Mouse (Mus musculus) G1E-ER4 (cell line): ENCODE data around the gene Flt4. TPM values are rescaled to one million over a fixed set of nuclear protein-coding genes. Genes with fewer than 3 reads are reported as not detected.
"Not testable (repeated sequence)": the region's sequence is repeated elsewhere in the genome, so short reads cannot be mapped to it uniquely, and the experiment has no call there.

Source experiments
- GATA1 ChIP-seq: IDR thresholded peaks from one replicate; pipeline ENCODE4 v1.8.0; 2012; ENCODE audit warnings: low read length, inconsistent platforms
- polyA plus RNA-seq: library from polyadenylated mRNA; stranded (reverse); fragments of >175 nt; gene quantifications from 2 replicates; pipeline ENCODE4 v1.2.3, GENCODE M21; 2012

Flt4 gene
- 0.03 TPM in 1 of 2 replicates, not detected in the other for polyA plus RNA-seq

DNA sequence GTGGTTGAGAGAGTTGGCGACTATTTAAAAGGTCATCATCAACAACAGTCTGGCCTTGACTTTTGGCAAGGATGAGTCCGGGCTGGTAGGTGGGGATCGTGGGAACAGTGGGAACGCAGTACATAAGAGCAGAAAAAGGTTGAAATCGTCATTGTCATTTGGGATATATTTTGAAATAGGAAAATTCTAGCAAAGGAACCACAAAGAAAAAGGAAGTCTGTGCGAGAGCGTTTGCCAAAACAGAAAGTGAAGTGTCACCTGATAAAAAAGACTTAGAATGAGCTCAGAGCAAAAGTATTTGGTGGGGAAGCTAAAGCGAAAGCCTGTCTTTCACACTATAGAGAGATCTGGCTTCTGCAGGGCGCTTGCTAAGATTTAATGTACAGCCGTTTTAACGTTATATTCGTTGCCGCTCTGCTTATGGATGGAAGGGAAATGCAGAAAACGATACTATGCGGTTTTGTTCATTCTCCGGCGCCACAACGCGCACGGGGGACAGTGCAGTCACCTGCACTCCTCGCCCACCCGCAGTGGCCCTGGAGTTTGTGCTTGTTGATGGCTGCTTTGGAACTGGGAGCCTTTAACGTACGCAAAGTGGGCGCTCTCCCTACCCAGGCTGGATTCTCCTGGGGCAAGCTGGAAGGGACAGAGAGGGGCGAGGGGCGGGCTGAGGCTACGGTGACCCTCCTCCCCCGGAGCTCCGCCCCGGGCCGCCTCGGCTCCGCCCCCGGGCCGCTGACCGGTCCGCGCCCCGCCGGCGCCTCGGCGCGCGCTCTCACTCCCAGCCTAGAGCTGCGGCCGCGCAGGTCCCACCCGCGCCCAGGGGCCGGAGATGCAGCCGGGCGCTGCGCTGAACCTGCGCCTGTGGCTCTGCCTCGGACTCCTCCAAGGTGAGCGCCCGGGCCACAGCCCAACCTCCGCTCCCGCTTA is at the start of gene Flt4:
Gene Flt4 (plus strand): TSS at position 326 of the 930 bp plus-strand sequence.
- TF ChIP-seq GATA1, result not testable (repeated sequence)

DNA sequence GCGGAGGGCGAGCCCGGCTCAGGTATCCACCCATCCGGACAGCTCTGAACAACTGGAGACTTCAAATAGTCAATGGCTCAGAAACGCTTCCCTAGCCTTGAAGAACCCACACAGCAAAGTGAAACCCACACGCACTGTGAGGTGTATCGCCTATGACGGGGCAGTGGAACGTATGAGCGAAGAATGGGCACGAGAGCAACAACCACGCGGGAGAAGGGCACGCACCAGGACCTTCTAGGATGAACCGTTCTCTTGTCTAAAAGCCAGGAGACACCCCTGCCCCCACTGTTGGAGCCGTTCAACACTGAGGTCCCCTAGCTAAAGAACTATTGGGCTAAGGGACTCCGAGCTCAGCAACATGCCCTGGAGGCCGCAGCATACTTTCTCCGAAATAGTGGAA is 18.9 kb upstream of the Flt4 start:
- TF ChIP-seq GATA1, result no peak

DNA sequence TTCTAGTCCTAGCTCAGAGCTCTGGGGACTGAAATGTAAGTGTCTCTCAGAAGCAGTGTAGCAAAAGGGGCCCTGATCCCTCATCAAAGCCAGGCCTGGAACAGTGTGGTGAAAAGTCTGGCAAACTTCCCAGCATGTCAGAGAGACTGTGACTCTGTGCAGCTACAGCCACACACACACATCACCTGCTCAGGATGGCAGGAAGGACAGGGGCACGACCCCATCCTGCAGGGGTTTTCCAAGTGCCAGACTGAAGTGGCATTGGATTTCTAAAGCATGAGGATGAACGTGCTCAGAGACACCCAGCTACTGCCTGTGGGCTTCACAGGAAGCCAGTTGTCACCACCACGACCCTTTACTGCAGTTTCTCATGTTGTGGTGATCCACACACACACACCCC is 3.1 kb downstream of the Flt4 start:
- no peak for TF ChIP-seq GATA1

DNA sequence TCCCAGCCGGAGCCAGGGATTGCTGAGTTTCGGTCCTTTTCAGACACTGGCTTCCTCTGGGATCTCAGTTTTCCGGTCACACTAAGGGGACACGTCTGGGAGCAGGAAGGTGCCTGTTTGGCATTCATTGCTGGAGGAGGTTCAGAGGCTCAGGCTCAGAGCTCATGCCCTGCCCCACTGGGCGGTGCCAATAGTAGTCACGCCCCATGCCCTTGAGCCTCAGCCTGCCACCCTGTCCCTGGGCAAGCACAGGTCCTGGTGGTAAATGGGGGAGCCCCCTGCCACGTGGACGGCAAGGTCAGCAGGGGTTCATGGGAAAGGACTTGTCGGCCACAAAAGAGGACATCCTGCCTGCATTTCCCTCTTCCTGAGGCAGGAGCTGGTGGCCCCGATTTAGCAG is 4.3 kb downstream of the Flt4 start:
- TF ChIP-seq GATA1, result no peak

DNA sequence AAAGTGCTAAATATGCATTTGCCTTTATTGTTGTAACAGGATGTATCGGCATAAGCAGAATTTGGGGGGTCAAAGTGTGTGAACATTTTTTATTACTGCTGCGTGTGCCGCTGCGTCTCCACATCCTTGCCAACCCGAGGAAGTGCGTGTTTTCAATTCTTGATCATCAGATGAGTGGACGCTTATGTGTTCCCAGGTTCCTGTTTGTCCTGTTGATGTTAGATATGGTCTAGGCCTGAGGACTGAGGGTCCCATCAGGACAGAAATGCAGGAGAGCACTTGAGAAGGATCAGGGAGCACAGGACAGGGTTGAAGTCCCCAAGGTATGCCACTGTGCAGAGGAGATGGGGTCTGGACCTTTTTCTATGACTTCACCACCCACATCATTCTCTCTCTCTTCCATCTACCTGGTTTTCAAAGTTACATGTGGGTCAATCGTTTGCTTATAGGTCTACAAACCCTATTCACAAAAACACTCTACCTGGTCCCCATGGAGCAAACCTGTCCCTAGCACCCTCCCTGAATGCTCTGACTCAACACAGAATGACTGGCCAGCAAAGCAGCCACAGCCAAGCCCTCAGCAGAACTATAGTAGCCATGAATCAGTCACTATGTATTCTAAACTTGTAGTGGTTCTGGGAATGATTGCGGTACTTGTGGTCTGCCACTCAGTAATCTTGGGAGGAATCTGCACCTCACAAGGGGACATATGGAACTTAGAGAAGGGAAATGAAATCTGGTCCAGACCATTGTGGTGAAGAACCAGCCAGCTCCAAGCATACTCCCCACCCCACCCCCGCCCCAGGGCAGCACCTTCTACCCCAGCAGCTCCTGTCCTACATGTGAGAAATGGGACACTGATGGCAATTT is 7.0 kb downstream of the Flt4 start:
- no peak for TF ChIP-seq GATA1

DNA sequence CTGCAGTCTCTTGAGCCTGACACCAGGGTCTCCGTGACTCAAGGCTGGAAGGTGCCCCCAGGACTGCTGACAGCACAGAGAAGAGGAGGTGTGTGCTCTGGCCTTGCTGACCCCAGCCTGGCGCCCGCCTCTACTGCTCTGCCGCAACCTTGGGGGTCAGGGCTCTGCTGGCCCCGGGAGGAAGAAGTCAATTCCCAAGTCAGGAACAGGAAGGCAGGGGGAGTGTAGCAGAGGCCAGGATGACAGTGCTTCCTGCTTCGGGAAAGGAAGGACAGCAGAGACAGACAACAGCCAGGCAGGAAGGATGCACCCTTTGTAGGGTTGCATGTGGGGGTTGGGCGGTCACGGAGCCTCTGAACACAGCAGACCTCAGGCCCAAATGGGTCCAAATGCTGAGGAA is 9.4 kb downstream of the Flt4 start:
- no peak for TF ChIP-seq GATA1

DNA sequence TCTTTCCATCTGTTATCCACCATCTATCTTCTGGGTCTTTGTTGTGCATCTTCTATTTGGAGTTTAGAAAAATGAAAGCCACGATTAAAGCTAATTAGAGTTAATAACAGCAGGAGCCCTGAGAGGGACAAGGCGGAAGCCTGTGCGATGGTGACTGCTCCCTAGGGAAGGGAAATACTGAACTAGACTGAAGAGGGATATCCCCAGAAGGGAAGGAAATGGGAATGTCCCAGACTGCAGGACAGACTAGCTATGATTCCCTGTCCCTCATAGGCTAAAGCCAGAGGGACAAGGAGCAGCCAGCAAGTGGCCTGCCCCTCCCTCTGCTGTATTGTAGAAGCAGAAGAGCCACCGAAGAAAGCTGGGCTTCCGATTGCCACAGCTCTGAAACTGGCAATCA is 12.9 kb downstream of the Flt4 start:
- TF ChIP-seq GATA1, result no peak

DNA sequence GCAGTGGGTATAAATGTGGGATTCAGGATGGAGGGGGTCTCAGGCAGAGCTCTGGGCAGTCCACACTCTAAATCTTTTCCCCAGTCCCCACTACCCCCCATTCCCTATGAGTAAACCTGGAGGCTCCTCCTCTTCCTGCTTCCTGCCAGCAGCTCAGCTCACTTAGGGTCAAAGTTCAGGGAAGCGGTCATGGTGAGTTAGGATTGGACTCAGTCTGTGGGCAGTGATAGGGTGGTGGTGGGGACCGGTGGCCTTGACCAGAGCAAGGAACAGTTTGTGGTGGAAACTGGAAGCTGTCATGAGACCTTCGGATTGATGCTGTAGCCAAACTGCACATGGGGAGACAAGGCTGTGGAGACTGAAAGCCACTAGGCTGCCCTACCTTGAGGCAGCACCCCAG is 15.1 kb downstream of the Flt4 start:
- no peak for TF ChIP-seq GATA1

DNA sequence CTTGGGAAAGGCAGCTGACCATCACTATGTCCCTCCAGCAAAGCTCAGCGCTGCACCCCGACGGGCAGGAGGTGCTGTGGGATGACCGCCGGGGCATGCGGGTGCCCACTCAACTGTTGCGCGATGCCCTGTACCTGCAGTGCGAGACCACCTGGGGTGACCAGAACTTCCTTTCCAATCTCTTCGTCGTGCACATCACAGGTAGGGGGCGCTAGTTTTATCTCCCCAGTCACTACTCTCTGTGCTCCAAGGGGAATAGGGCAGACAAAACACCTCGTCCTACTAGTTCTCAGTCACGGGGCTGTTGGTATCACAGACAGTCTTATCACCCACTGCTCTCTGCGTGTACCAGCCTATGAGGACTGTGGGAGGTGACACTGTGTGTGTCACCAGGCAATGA is 16.8 kb downstream of the Flt4 start:
- no peak for TF ChIP-seq GATA1

DNA sequence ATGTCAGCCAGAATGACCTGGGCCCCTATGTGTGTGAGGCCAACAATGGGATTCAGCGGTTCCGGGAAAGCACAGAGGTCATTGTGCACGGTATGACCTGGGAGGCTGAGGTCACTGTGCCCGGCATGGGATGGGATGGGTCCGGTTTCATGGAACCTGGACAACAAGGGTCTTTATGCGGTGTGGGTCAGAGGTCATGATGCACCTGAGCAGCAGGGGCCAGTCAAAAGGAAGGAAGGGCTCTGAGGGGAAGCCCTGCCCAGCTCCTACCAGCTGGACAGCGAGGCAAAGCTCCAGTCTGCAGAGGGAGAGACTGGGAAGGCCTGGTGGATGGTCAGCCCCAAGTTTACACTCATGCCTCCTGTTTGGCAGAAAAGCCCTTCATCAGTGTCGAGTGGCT is 17.7 kb downstream of the Flt4 start:
- no peak for TF ChIP-seq GATA1

DNA sequence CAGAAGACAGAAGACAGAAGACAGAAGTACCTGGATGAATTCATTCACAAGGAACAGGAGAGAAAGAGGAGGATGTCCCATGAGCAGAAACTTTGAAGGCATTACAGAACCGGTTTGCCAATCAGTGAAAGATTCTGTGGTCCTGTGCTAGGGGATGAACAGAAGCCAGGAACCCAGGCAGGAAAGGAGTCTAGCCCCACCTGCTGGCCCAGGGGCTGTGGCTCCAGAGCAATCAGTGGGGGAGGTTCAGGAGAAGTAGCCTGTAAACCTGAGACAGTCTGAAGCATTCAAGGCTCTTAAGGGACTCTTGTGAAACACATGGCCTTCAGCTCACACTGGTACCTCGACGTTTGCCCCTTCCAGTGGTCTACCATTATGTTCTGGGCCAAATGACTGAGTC is 22.1 kb downstream of the Flt4 start:
- no peak for TF ChIP-seq GATA1

DNA sequence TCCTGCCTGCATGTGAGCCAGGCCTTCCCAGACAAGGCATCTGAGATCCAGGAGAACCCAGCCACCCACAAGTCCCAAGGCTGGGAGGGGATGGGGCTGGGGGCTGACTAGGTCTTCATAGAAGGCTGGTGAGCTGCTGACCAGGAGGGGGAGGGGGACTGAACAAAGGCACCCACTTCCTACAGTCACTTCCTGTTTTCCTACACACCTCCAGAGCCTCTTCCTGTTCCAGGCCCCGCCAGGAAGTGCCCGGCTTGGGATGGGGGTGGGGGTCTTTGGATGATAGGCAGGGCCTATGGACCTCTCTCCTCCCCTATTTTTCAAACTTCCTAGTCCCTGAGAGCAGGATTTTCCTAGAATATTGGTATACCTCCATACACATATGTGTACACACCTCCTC is 23.2 kb downstream of the Flt4 start:
- no peak for TF ChIP-seq GATA1

DNA sequence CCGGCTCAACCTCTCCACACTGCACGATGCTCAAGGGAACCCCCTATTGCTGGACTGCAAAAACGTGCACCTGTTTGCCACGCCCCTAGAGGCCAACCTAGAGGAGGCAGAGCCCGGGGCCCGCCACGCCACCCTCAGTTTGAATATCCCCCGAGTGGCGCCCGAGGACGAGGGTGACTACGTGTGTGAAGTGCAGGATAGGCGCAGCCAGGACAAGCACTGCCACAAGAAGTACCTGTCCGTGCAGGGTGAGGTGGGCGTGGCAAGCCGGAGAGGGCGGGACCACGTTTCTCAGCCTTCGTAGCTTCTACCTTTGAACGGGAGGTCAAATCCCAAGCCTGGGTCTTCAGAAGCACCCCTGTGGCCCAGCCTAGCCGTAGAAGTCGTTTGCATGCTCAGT is 25.0 kb downstream of the Flt4 start:
- no peak for TF ChIP-seq GATA1

DNA sequence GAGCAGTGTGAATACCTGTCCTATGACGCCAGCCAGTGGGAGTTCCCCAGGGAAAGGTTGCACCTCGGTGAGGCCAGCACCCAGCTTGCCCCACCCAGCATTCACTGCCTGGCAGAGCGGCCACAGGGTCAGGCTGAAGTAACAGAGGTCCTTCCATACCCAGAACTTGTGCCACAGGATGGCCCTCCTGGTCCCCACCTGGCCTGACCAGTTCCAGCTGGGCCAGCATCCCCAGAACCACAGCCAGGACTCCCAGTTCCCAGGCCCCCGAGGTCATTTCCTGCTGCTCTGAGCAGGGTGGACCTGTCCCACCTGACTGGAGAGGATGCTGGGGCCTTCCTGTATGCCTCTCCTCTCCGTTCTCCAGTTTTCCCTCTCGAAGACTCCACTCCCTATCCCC is 26.6 kb downstream of the Flt4 start:
- no peak for TF ChIP-seq GATA1

DNA sequence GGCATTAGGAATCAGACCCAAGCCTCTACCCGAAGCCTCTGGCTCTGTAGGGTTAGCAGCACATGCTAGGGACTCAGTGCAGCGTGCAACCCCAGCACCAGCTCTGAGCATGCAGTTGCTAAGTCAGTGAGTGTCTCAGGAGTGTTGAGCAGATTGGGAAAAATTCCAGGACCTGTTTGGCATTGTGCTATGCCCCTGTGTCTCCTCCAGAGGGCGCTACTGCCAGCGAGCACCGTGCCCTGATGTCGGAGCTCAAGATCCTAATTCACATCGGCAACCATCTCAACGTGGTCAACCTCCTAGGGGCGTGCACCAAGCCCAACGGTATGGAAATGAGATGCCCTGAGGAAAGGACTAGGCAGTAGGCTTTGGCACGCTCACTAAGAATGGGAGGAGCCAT is 27.4 kb downstream of the Flt4 start:
- TF ChIP-seq GATA1, result no peak

DNA sequence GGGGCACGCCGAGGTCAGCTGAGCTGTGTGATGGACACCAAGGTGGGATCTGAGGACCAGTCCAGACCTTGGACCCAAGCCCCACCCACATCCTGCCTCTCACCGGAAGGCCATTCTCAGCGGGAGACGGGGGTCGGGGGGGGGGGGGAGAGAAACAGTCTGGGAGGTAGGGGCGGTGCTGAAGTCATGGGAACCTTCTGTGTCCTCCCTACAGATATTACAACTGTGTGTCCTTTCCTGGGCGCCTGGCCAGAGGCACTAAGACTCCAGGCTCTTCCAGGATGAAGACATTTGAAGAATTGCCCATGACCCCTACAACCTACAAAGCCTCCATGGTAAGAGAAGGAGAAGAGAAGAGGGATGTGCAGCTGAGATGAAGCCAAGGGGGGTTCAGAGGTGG is 36.6 kb downstream of the Flt4 start:
- TF ChIP-seq GATA1, result no peak
